Mouse (Mus musculus): Measurements from ENCODE around the gene Cep135. TPM values are rescaled to one million over a fixed set of nuclear protein-coding genes. Genes with fewer than 3 reads are reported as not detected.

Gene Cep135
- total RNA-seq, 2 experiments from 2014 or later: 3.0 to 3.5 TPM

DNA sequence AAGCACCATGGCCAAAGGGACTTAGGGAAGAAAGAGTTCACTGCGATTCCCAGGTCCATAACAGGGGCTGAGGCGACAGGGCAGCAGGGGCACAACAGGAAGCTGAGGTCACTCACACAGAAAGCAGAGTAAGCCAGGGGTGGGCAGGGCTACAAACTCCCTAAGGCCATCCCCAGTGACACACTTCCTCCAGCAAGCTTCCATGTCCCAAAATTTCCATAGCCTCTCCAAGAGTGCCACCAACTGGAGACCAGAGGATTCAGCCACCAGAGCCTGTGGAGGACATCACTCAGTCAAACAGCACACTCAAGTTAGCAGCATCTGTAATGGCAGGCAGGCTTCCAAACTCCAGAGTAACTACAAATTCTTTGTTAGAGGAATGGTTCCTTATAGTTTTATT is 47.1 kb downstream of the Cep135 start:
- intact Hi-C loops (cut with DNase I): no loop called here

DNA sequence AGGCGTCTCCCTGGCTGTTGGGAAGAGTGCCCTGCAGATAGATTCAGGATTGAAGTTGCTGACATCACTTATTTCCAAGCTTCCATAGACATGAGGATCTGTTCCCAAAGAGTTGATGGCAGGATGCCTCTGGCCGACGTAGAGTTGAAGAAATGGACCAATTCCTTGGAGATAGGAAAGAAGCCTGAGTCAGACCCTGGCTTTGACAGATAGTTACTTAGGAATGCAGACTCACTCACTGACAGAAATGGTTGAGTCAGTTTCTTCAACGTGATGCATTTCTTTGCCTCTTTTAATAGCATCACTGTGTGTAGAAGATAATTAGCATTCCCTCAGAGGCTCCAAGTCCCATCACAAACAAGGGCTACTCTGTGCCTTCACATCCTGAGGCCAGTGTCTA is 53.6 kb downstream of the Cep135 start:
- intact Hi-C loops (cut with DNase I): no loop called here
- DNase-seq (ENCODE audit: low spot score): no peak

More for the DNA sequence above, 47.1 kb downstream of the Cep135 start:
- no peak for DNase-seq (ENCODE audit: low spot score)

DNA sequence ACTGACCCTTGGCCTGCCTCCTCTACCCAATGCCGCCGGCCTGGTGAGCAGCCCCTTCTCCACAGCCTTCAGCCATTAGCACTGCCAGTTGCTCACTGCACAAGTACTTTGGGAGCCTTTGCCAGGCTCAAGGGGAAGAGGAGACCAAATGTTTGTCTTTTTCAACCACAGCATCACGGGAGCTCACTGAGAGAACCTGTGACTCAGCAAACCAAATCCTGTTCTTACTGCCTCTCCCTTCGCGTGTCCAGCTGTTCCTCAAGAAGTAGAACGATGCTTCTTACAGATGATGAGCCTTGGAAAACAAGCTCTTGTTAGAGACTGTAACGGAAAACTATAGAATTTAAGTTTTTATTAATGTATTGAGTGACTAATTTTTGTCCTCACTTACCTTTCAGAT is 55.7 kb downstream of the Cep135 start:
- intact Hi-C loops (cut with DNase I): no loop called here
- no peak for DNase-seq (ENCODE audit: low spot score)

DNA sequence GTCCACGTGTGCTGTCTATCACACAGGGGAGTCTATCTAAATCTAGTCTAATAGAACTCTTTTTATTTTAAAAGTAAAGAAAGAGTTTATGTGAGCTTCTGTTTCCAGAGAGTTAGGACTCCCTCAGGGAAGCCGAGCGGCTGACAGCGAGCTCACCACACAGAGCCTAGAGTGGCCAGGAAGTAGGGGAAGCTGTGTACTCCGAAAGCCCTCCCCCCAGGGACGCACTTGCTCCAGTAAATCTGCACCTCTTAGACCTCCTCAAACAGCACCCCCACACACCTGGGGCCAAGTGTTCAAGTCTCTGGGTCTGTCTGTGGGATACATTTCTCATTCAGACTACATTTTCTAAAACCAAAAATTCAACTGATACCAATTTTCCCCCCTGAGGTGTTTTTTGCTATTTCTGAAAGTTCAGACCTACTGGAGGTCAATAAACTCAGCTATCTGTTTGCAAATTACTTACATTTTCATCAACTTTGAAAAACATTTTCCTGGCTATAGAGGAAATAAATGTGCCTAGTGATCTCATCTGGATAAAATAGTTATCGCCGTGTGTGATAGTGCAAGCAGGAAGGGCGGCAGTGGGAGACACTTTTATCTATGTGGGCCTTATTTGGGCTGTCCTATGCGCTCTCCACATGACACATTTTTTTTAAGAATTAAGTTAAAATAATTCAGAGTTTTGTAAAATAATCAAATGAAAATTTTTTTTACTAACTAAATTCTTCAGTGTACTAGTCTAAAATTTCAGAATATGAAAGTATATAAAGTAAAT is 56.8 kb downstream of the Cep135 start:
- intact Hi-C loops (cut with DNase I): no loop called here
- DNase-seq (ENCODE audit: low spot score): no peak

DNA sequence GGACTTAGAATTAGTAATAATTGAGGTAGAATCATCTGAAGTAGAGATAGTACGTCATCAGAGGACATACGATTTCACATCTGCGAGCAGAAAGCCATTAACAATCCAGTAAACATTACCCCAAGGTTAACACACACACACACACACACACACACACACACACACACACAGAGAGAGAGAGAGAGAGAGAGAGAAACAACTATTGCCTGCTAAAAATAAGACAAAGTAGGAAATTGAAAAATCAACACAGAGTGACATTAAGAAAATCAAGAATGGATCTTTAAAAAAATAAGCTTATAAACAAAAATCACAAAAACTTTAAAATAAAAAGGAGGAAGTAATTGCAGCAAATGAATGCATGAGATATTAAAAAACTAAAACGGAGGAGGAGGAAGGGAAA is 61.4 kb downstream of the Cep135 start:
- intact Hi-C loops (cut with DNase I): no loop called here
- no peak for DNase-seq (ENCODE audit: low spot score)

DNA sequence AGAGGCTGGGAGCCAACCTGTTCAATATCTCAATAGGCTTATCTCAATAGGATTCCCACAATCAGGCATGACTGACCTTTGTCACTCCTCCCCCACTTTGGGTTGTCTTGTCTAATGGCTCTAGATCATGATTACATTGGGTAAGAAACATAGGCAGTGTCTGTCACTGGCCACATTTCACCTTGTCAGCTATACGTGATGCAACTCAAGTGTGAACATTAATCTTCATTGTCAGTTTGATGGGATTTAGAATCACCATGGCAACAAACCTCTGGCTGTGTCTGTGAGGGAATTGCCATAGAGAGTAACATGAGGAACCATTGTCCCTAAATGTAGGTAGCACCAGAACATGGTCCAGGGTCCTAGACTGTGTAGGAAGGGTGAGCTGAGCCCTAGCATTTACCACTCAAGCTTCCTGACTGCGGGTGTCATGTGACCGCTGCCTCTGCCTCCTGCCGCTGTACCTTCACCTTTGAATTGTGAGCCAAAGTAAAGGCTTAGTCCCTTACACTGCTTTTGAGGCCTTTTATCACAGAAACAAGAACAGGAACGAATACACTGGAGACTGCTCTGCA is 62.7 kb downstream of the Cep135 start:
- intact Hi-C loops (cut with DNase I): no loop called here

DNA sequence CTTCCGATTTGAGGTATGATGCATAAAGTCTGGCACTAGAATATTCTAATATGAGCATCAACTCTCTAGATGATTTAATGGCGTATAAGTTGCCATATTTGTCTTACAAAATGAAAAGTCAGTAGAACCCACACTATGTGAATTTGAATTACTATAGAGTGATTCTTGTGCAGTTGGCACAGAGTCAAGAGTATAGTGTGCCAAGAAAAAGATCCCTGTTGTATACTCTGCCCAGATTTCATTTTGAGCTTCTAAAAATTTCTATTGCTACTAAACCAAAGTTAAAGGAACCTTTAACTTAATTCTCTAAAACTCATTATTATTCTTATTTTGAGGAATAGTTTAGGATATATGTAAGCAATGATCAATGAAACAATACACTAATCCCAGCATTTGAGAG is 67.7 kb downstream of the Cep135 start, which contains the start of gene C530008M17Rik:
TSS of gene C530008M17Rik (plus strand) at position 301 of the 400 bp plus-strand sequence.
- intact Hi-C loops (cut with DNase I): loop anchor here (5.0 kb wide), 1 partner anchor 186 kb away; no protein-coding TSS in a partner anchor

More for the DNA sequence above, 62.7 kb downstream of the Cep135 start:
- no peak for DNase-seq (ENCODE audit: low spot score)

DNA sequence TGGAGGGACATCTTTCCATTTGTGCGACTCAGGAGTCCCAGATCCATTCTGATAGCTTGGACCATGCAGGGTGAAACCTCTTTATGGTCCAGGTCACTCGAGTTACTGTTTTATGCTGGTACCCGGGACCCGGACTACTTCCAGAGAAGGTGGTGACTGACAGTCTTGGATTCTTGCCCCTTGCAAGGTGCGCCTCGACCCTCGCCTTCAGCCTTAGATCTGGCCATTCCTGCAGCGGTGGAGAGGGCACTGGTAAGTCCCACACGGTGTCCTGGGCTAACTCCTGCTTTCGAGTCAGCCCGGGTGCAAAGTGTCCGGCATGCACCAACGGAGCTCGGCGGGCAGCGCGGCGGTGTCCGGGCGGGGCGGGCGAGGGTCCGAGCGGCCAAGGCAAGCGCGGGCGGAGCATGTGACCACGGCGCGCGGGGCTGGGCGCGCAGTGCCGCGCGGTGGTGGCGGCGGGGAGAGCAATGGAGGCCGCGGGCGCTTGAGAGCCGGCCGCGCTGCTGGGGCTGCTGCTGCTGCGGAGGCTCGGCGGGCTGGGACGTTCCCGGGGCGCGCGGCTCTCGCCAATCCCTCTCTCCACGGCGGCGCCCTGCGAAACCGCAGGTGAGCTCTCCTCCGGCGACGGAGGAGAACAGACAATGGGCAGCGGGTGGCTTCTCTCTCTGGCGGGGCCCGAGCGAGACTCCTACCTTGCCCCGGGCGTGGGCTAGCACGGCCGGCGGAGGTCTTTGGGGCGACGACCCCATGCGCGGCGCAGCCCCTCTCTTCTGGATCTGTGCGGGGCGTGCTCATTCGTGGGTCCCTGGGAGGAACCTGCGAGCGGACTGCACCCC is 69.0 kb downstream of the Cep135 start:
- intact Hi-C loops (cut with DNase I): loop anchor here (5.0 kb wide), 1 partner anchor 185 kb away; no protein-coding TSS in a partner anchor
- DNase-seq (ENCODE audit: low spot score): no peak

More for the DNA sequence above, 67.7 kb downstream of the Cep135 start, which contains the start of gene C530008M17Rik:
- DNase-seq (ENCODE audit: low spot score): no peak

DNA sequence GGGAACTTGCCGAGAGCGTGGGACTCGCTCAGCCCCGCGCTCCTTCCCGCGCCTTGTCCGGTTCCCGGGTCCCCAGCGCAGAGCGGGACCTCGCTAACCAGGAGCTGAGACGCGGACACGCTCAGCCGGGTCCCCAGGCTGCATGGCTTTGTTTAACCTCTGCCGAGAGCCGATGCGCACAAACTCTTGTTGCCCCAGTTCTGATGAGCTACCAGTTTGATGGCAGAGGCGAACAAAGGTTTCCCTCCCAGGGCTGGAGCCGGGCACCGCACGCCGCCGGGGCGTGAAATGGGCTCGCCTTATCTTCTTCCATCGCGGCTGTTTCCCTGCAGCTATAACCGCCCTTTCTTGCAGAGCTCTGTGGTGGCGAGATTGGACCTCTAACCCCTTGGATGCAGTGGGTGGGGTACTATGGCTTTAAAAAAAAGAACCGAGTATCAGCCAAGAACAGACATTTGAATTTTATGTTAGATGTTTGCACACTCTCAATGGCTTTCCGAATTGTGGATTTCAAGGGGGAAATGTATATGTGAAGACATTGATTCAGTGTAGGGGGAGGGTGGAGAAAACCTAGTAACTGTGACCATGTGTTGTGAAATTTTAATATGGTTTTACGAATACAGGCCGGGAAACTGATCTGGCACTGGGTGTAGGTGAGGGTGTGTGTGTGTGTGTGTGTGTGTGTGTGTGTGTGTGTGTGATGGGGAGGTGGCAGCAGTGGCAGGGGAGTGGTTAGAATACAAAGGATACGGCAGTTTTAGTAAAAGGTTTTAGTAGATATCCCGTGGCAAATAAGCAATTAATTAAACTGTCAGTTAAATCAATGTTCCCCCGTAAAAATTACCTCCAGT is 69.8 kb downstream of the Cep135 start:
- intact Hi-C loops (cut with DNase I): loop anchor here (5.0 kb wide), 1 partner anchor 184 kb away; no protein-coding TSS in a partner anchor
- no peak for DNase-seq (ENCODE audit: low spot score)

DNA sequence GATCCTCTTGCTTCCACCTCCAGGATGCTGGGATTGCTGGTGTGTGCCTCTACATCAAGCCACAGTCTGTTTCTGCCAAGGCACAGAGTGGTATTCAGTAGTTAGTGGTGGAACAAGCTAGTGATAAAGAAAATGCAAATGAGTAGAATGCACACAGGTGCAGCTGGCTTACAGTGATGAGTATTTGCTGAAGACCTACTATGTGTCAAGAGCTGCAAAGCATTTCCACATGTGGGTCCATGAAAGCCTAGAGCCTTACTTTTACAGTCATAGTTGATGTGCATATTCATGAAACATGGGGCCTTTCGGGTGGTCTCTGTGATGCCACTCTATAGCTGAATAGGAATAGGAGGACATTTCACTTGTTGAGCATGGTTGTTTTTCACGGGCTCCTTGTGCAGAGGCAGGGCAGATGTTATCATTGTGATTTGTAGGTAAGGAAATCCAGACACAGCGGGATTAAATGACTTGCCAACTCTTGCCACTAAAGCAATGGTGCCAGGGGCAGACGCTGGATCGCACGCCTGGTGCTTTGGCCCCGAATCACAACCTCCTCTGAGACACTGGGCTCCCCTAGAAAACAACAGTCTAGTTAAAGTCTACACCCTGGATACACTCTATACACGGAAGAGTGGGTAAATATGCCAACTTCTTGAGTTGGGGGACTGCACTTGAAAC is 71.6 kb downstream of the Cep135 start:
- intact Hi-C loops (cut with DNase I): loop anchor here (5.0 kb wide), 1 partner anchor 182 kb away; no protein-coding TSS in a partner anchor
- DNase-seq (ENCODE audit: low spot score): no peak

DNA sequence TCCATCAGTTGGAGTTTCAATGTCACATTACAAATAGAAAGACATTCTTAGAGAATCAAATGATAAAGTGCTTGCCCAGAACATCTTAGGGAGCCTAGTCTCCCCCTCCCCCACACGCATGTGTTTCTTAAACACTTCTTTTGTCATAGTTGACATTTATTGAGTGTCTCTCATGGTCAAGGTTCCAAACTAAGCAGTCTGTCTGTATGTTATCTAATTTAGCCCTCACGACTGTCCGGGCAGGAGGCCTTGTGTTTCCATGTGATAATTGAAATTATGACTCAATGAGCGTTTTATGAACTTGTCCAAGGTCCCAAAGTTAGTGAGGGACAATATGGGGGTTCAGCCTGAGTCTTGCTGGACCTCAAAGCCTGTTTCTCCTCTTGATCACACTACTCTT is 72.8 kb downstream of the Cep135 start:
- DNase-seq (ENCODE audit: low spot score): no peak
- intact Hi-C loops (cut with DNase I): no loop called here

DNA sequence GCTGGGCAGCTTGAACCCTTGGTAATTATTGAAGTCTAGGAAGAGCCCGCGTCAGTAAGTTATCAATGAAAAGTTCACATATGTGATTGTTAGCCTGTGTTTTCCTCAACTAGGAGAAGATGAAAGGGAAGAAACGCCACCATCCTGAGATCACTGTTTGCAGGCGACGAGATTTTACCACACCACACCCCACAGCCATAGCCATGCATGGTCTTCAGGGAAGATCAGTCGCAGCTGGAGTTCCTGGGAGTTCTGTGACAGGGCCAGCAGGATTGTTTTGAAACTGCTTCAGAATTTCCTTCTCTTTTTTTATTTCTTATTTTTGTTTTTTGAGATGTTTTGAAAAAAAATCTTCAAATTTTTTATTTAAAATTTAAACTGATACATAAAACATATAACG is 76.4 kb downstream of the Cep135 start:
- DNase-seq (ENCODE audit: low spot score): no peak
- intact Hi-C loops (cut with DNase I): no loop called here

DNA sequence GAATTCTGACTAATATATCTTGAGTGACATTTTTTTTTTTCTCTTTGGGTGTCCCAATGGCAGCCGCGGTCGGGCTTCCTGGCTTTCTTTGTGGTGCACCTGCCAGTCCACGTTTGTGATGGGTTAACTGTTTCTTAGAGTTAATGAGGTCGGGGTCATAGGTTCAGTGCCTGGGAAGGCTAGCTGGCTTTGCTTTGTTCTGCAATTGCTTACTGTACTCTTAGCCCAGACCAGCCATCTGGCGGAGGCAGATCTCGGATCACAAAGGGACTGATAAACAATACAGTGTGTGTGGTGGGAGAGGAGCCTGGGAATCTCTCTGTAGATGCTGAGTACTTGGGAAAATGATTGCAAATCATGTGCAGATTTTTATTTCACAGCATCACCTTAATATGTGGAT is 76.9 kb downstream of the Cep135 start:
- no peak for DNase-seq (ENCODE audit: low spot score)
- intact Hi-C loops (cut with DNase I): no loop called here

DNA sequence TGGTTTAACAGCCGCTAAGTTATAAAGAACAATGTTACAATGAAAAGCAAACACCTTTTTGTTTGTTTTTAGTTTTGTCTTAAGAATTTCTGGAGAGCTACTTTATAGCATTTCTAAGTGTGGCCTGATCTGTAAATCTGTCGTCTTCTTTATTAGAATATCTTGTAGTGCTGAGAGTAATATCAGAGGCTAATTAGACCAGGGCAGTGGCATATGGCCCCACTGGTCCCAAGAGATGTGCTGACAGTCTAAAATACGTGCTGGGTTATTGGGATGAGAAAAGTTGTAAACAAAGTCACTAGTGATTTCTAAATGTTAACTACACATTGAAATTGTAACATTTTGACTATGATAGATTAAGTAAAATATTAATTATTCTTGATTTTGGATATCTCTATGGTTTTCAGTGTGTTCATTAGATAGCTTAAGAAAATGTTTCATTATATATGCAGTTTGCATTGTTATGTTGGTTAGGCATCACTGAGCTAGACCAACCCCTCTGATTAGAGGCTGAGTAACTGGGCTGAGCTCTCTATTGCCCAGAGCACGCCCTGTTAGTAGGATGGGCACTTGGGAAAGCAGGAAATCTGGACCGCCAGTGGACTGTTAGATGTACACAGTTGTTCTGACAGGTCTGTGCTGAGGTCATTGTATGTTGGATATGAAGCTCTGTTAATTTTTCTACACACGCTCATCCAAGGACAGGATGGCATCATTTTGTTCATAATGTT is 77.7 kb downstream of the Cep135 start:
- DNase-seq (ENCODE audit: low spot score): no peak

DNA sequence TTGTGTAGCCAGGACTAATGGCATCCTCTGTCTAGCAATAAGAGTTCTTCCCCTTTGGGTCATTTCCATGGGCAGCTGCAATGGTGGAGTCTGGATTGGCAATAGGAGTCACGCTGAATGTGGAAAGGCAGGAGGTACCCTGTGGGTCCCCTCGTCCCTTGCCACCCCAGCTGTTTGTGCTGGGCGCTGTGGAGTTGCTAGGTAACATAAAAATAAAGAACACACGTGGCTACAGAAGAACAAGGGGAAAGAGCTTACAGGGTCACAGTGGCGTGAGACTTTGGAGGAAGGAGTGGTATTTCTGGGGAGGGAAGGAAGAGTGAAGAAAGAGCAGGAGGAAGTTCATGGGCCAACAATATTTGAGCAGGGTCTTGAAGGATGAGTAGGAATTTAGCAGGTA is 79.6 kb downstream of the Cep135 start:
- intact Hi-C loops (cut with DNase I): no loop called here
- DNase-seq (ENCODE audit: low spot score): no peak

More for the DNA sequence above, 77.7 kb downstream of the Cep135 start:
- intact Hi-C loops (cut with DNase I): no loop called here

DNA sequence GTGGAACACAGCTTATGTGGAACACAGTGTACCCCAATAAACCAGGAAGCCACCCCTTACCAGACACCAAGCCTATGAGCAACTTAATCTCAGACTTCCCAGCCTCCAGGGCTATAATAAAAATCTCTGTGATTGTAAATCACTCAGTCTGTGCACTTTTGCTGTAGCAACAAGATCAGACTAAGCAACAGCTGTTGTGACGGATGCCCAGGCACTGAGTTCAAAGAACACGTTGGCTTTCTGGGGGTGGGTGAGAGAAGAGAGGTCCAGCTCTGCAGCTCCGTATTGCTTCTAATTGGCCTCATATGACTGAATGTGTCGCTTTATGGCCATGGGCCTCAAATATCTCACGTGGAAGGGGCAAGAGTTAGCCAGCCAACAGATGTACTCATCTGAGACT is 80.0 kb downstream of the Cep135 start:
- intact Hi-C loops (cut with DNase I): no loop called here
- DNase-seq (ENCODE audit: low spot score): no peak

DNA sequence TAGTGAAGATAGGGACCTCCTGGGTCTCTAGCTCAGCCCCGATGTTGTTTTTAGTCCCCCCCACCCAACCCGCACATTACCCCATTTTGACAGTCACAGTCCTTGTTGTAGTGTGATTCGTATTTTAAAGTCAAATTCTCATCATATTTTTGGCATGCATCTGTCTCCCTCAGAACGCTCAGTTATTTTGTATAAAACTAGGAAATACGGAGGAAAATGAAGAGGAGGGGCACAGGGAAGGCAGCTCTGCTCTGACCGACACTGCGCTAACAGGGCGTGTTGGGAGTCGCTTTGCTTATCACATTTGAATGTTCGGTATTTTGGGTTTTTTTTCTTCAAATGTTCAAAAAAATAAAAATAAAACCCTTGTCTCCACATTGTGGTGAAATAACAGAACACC is 81.7 kb downstream of the Cep135 start:
- intact Hi-C loops (cut with DNase I): no loop called here

DNA sequence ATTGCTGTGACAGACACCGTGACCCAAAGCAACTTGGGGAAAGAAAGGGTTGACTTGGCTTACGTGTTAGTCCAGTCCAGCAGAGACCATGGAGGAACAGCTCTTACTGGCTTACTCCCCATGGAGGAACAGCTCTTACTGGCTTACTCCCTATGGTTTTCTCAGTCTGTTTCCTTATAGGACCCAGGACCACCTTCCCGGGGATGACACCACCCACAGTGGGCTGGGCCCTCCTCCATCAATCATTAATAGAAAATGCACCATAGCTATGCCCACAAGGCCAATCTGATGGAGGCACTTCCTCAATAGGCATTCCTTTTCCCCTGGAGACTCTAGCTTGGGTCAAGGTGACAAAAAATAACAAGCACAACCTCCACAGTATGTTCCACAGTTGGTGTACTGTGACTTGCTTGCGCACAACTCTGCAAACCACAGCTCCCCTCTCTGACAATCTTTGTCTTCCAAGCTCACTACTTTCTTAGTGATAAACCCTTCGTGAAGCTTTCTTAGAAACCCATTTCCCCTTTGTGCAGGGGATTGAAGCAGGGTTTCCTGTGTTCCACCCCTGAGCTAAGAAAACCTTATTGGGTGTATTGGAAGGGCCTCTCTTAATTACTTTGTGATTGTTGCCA is 85.6 kb downstream of the Cep135 start:
- DNase-seq (ENCODE audit: low spot score): no peak
- intact Hi-C loops (cut with DNase I): no loop called here

More for the DNA sequence above, 81.7 kb downstream of the Cep135 start:
- DNase-seq (ENCODE audit: low spot score): no peak
